Mouse (Mus musculus) cerebellum, adult 8-10 months (tissue): ENCODE measurements at regions not wholly inside any gene's neighbourhood (a gene's known extent, or its start where the extent isn't known, plus 50 kb on each side); places are given as distances from the start of the nearest gene placed in this dataset.

ENCODE experiments used
- DNase-seq: peaks from one replicate; pipeline ENCODE4 v3.0.0; 2022

DNA sequence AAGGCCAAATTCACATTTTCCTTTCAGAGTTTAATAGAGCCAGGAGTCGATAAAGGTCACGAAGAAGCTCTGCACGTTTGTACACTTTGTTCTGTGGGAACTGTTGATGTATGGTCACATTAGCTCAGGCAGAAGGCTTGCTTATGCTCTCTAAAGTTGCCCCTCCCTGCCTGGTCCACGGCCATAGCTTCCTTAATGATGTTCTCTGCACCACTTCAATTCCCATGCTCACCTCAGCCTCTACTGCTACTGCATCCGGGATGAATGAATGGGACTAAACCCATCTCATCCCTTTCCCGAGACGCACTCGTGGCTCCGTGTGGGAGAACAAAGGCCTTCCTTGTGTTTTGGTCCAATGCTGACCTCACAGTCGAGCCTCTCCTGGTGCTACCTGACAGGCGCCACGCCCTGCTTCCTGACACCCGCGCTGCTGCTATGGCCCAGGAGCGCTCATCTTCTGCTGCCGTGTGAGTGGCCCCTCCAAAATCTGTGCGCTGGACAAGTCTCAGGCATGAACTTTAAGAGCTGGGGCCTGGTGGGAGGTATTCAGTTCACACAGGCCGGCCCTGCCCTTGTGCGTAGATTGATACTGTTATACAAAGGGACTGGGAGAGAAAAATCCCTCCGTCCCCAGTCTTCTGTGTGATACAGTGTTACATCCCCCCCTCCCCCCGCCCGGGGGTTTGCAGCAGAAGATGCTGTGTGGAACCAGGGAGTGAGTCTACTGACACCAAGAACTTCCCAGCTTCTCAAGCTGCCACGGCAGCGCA lies 386.3 kb upstream of the Trpc7 start:
- no peak for DNase-seq

DNA sequence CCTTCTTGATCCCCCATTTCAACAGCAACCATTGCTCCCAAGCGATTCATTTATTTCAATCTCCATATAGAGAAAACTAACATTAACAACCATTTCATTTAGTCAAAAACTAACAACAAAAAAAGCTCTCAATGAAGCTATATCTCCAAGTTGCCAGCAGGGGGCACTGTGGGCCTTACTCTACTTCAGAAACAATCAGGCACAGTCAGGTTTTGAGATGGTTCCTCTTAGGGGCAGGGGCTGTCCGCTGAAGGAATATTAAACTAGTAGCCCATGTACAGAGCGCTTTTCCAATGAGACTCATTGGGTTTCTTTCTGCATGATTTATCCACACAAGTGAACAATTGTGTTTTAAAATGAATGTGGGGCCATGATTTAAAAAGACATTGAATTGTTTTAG lies 385.7 kb upstream of the Trpc7 start:
- DNase-seq, result peak; percentile 40

DNA sequence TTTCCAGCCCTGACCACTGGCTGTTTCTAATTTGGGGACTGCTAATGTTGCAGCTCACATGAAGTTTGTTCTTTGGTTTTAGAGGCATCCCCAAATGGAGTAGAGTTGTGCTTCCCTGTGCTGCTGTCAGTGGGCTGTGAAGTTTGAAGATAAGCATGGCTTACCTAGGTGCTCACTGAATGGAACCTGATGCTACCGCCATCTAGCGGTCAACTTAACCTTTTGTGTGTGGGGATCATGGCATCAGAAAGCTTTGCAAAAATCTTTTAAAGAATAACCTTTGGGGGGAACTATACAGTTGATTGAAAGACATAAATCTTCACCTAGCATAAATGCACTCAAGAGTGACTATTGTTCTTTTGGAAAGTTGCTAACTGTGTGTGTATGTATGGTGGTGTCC lies 382.8 kb upstream of the Trpc7 start:
- no peak for DNase-seq

- DNase-seq, result no peak
These were observed 381.3 kb upstream of the Trpc7 start for GRCm38 (mm10) chr13:57277076-57277475.

GRCm38 (mm10) chr13:57275871-57276270 lies 380.1 kb upstream of the Trpc7 start:
- DNase-seq, result no peak

GRCm38 (mm10) chr13:57273593-57273992 lies 377.8 kb upstream of the Trpc7 start:
- DNase-seq, result no peak

GRCm38 (mm10) chr13:57269614-57270013 lies 373.8 kb upstream of the Trpc7 start:
- DNase-seq, result peak; percentile 35

GRCm38 (mm10) chr13:57259920-57260319 lies 364.1 kb upstream of the Trpc7 start:
- peak; percentile 83 for DNase-seq

GRCm38 (mm10) chr13:57259474-57259873 lies 363.7 kb upstream of the Trpc7 start:
- no peak for DNase-seq

GRCm38 (mm10) chr13:57255920-57256319 lies 360.1 kb upstream of the Trpc7 start:
- no peak for DNase-seq

DNA sequence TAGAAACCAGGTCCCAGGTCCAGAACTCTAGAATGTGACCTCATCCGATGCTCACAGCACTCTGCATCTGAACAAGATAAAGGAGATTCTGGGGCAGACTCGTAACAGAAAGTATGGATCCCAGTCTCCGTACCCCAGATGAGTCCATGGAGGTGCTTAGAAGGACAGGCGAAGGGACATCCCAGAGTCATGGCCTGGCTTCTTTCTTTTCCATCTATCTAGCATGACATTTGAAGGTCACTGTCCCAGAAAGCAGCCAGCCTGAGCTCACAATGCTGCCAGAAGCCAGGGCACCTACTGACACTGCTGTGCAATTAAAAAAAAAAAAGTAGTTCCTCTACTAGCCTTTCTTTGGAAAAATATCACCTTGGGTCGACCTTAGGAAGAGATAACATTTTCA lies 354.1 kb upstream of the Trpc7 start:
- DNase-seq, result no peak

DNA sequence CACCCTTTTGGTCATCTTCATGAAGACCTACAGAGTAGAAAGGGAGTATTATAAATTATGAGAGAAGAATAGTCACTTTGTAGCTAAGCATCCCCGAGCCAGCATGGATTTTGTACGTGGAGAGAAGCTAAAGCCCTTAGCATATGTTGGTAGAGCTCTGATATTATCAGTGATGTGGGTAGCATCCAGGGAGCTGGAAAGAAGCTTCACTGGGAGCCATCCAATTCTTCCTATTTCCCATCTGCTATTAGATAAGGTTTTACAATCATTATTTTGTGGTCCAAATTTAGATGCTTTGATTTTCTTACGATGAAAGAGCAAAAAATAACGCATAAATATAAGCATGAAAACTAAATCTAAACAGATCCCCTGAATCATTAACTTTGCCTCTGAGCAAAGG lies 353.6 kb upstream of the Trpc7 start:
- no peak for DNase-seq

DNA sequence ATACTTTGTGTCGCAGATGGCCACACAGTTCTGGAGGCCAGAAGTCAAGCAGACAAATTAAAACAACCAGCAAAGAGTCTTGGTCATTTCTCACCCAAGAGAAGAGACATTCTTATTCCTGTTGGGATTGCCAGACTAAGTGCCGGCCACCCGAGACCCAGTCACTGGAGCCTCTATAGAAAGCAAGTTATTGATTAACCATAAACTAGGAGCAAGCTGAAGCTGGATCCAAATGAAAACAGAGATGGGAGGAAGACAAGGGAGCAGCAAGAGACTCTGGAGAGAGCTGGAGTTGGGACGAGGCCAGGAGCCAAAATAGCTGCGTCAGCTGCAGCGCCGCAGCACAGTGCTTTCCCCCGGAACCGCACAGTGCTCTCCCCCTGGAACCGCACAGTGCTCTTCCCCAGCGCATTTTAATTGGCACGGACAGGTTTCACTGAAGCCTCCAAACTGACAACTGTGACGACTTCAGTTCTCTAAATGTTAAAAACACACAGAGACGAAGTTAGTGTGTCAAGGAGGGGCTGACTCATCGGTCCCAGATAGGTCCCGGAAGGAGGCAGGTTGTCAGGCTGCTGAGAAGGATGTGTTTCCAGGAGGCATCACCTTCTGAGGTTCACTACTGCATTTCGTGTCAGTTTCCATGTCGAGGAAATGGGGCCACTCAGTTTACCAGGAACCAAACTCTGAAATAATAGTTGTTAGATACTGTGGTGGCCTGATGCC lies 350.6 kb upstream of the Trpc7 start:
- DNase-seq, result peak; percentile 23

GRCm38 (mm10) chr13:57236917-57237316 lies 341.1 kb upstream of the Trpc7 start:
- no peak for DNase-seq

DNA sequence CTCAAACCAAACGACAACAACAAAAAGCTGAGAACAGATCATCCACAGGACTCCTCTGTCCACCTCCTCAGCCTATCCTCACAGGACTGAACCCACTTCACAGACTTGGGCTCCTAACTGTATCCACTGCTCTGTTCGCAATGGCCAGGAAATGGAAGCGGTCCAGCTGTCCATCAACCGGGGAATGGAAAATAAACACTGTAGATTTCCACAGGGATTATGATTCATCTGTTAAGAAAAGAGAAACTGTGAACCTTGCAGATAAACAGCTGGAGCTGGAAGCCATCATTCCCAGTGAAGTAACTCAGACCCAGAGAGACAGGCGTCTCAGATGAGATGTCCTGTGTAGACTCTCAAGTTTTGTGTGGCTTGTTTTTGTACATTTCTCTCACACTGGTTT lies 340.4 kb upstream of the Trpc7 start:
- DNase-seq, result no peak

DNA sequence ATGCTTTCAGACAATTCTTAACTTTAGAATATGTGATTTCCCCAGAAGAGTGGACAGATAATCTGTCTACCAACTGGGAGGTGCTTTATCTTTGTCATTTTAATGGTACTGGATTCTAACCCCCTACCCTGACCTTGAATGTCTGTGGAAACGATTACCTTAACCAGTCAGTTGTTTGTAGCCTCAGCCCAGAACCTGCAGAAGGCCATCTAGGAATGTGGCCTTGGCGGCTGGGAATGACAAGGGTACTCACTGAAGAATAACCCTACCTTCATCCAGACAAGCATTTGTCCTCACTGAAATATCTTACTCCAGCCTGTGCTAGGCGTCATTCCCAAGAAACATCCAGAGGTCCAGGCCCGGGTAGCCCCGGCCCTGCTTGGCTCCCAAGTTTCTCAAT lies 337.1 kb upstream of the Trpc7 start:
- DNase-seq, result no peak

DNA sequence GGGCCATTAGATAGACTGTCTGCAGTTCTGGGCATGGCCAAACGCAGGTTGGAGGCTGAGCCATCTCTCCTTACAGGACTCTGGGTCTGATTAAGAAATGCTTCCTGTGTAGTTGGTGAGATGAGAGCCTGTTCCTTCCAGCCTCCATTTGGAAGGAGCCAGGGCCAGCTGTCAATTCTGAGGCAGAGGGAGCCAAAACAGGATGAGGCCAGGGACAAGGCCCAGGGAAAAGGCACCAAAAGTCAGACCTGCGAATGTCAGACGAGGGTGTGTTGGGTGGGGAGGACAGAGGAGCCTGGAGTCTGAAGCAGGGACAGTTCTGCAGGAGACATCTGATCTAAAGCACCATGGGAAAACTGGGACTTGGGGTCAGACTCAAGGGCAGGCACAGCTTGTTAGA lies 335.9 kb upstream of the Trpc7 start:
- DNase-seq, result no peak

- no peak for DNase-seq
These were observed 334.5 kb upstream of the Trpc7 start for GRCm38 (mm10) chr13:57230253-57230652.

DNA sequence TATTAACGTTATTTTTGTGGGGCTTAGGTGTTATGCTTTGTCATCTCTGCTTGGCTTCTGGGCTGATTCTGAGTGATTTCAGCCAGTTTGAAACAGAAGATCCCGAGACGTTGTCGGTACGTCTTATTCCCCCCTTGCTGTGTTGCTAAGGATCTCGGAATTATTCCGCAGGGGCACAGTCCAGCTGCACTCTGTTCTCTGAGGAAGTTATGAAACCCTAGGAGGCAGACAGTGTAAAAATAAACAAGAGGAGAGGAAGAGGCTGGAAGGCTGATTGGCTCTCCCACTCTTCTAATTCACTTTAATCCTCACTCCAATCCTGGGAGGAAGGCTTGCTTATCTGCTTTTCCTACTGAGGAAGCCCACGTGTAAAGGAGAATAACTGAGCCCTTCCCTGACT lies 325.3 kb upstream of the Trpc7 start:
- DNase-seq, result no peak

- no peak for DNase-seq
These were observed 320.4 kb upstream of the Trpc7 start for GRCm38 (mm10) chr13:57216161-57216560.

DNA sequence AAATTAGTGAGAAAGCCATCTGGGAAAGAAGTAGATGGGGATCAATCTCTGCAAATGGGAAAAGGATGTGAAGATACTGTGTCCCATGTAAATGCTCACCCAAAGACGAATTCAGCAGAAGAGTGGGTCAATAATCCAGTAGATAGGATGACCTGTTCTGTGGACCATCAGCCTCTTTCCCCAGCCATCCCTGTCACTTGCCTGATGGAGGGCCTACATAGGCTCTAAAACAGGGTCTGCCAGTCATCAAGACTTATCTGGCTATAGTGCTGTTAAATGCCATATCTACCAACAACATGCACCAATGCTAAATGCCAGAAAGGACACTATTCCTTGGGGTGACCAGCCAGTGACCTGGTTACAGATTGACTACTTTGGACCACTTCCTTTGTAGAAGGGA lies 316.5 kb upstream of the Trpc7 start:
- DNase-seq, result no peak

GRCm38 (mm10) chr13:57191195-57191594 lies 295.4 kb upstream of the Trpc7 start:
- no peak for DNase-seq

GRCm38 (mm10) chr13:57189246-57189645 lies 293.5 kb upstream of the Trpc7 start:
- no peak for DNase-seq

DNA sequence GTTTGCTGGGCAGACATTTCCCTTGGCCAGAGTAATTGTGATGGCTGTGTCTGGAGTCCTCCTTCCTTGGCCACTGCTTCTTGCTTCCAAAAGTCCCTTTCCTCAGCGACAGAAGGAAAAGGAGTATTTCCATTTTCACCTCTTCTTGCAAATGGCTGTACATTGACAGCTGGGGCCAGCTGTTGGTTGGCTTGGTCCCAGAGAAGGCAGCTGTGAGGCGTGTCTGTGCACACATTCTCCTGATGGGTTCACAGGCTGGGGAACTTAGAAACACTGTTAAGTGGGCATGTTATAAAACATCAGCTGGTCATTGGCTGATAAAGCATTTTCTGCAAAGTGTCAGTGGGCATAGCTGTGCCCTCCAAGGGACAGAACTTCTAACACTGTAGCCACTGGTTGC lies 290.4 kb upstream of the Trpc7 start:
- no peak for DNase-seq

GRCm38 (mm10) chr13:57170180-57170579 lies 274.4 kb upstream of the Trpc7 start:
- DNase-seq, result peak; percentile 19
